Mouse (Mus musculus): Measurements from ENCODE around the gene Kif1a.

Gene Kif1a

GRCm38 (mm10) chr1:93101571-93102061, at the start of gene Kif1a:
Gene Kif1a, minus strand, starts transcription at chr1:93101951.
- no peak for DNase-seq (ENCODE audit: low spot score)

DNA sequence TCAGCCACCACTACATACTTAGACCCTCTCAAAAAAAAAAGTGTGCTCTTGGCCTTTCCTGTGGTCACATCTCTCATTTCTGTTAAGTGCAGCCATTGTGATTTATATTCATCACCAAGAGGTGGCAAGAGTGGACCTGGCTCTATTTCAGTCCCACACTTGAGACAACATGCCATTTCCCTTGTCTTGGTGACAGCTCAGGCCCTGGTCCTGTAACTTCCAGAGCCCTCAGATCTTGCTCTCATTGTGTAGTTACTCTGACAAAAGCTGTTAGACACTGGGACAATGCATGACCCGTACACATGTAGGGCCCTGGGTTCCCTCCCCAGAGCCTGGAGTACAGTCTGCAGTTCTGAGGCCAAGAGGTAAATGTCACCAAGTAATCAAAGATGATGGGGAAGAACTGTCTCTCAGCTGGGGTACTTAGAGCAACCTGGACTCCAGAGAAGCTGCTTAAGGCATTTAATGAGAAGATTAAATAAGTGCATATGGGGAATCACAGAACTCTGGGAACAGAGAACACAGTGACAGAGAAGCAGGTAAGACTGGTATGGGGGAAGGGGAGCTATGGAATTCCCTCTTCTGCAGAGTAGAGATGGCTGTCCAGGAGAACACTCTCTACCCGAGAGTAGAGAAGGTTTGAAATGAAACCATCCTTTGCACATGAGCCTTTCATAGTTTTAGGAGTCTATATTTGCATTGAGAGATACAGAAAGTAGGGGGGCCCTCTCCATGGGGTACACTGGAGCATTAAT, 49.3 kb upstream of the Kif1a start:
- DNase-seq (ENCODE audit: low spot score): no peak

DNA sequence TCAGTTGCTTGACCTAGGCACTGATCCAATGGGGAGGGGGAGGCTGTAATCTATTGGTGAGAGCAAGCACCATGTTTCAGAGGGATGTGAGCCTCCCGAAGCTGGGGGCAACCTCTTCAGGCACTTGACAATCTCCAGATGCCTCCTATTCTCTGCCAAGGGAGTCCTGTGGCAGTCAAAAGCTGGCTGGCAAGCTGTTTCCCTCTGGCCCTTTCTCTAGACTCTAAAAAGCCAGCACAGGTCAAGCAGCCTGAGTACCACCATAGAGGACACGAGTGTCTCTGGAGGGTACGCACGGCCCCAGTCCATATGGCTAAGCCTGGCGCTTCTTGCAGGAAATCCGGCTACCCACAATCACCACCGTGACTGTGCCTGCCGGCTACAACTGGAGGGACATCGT, 42.4 kb upstream of the Kif1a start:
- no peak for DNase-seq (ENCODE audit: low spot score)

DNA sequence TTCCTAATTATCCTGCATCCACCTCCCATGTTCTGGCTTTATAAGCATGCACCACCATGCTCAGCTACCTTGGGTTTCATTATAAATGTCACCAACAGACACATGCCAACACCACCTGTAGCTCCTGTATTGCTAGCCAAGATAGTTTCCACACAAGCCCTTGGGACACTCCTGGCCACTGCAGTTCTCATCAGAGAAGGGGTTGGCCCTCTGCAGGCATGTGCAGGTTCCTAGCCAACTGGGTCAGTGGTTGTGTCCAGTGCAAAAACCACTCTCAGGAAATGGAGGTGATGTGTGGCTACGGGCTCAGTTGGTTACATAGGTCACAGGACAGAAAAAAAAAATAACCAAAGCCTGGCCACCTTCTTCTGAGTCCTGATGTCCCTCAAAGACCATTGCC, 41.1 kb upstream of the Kif1a start:
- DNase-seq (ENCODE audit: low spot score): no peak

GRCm38 (mm10) chr1:93139713-93140112, 38.0 kb upstream of the Kif1a start:
- DNase-seq (ENCODE audit: low spot score): no peak

- DNase-seq (ENCODE audit: low spot score): no peak
Observed at GRCm38 (mm10) chr1:93138534-93138933, 36.8 kb upstream of the Kif1a start.

- no peak for DNase-seq (ENCODE audit: low spot score)
Observed at GRCm38 (mm10) chr1:93135036-93135526, 33.3 kb upstream of the Kif1a start, which contains the start of gene Agxt. Gene Agxt, plus strand, starts transcription at chr1:93135240.

DNA sequence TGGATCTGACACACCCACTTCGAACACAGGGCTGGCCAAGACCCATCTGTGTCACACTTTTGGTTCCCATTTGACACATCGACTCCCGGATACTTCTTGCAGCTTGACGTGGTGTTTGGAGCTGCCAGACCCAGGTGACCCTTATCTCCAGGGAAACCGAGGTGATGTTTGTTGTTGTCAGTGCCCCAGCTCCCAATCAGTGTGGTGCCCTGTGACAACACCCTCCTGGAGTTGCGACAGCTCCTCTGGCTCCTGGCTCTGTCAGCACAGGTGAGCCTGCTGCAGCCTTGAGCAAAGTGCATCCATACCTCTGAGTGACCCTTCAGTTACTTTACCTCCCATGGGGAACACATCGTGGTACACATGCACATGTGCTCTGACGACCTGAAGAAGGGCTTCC, 30.9 kb upstream of the Kif1a start:
- no peak for DNase-seq (ENCODE audit: low spot score)

DNA sequence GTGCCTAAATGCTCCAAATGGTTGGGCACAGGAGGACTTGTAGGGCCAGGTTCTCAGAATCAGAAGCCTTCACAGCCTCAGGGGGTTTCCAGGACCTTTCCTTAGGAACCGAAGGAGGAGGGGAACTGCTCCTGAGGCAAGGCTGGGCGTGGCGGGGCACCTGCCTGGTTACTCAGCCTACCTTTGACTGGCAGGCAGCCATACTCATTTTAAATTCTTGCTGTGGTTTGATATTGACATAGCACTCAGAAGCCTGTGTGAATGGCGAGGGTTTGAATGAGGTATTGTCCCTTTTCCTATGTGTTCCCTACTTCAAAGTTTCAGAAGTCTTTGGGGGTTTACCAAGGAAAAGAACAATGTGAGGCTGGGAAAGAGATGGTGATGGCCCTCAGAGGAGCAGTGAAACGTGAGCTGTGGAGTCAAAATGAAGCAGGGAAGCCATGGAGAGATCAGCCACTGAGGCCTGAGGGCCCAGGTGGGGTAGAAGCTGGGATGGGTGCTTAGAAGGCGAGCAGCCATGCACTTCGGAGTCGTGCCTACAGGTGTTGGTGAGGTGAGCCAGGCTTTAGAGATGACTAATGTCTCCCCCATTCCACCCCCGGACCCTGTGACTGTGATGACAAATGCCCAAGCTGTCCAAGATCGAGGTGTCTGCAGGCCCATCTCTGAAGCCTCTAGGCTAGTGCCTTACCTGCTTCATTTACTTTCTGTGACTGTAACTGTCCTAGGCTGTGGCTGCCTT, 28.7 kb upstream of the Kif1a start:
- DNase-seq (ENCODE audit: low spot score): no peak

DNA sequence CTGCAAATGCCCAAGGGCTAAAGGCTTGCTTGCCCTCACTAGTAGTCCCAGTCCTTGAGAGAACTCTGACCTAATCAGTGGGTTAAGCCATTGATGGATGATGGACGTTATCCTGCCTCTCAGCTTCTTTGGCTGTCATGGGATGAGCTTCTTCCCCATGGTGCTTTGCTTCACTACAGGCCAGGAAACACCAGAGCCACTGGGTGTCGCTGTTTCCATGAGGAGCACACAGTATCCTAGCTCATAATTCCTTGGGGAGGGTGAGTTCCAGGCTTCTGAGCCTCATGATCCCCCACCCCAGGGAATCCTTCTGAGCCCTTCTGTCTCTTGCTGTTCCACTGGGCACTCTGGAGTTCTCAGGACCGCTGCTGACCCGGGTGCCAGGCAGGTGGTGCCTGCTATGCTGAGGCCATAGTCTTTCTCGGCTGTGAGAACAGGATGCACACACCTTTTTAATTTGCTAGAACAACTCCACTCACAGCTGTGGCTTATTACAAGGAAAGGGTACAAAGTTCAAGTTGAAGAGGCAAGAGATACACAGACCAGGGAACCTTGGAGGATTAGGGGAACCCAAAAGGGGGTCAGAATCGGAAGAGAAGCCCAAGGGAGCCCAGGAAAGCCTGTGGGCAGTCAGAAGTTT, 27.1 kb upstream of the Kif1a start:
- DNase-seq (ENCODE audit: low spot score): no peak

- DNase-seq (ENCODE audit: low spot score): no peak
Observed at GRCm38 (mm10) chr1:93128209-93128608, 26.5 kb upstream of the Kif1a start.

DNA sequence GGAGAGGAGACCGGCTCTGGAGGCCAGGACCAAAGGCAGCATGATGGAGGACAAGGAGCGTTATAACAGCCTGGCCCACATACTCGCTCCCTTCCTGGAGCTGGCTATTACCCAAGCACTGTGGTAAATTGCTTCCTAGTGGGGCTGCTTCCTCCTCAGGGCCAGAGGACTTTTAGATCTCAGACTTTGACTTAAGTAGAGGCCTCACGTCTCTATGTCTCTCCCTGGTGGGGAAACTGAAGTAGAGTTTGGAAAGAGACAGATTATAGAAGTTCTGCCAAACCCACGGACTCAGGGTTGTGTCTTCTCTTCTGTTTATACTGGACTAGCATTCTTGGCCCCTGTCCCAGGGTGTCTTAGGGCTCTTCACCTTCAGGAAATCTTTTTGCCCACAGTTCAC, 23.5 kb upstream of the Kif1a start:
- DNase-seq (ENCODE audit: low spot score): no peak

- no peak for DNase-seq (ENCODE audit: low spot score)
Observed at GRCm38 (mm10) chr1:93124066-93124465, 22.3 kb upstream of the Kif1a start.

DNA sequence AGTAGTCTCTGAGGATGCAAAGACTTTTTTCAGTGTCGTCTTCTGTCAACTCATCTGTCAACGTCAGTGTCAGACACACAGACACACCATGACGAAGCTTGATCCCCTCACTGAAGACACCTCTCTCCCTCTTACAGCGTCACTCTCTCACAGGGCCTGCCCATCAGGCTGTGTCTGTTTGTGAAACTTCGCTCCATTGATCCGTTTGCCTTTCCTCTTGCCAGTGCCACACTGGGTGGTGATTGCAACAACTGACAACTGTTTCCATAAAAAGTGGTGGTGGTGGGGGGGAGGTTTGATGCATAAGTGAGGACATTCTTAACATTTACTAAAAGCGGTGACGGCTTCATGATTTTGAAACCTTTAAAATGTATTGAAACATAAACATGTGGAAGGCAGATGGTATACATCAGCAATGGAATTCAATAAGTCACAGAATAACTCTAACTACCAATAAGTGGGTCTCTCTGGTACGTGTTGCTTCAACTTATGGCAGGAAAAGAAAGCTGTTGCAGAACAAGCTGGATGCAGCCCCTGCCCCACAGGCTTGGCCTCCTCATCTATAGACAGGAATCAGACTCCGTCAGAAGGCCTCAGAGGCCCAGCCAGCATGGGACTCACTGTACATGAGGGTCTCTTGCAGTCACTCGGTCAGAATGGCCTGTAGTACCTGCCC, 21.6 kb upstream of the Kif1a start:
- no peak for DNase-seq (ENCODE audit: low spot score)

GRCm38 (mm10) chr1:93118816-93119215, 17.1 kb upstream of the Kif1a start:
- DNase-seq (ENCODE audit: low spot score): no peak

GRCm38 (mm10) chr1:93115471-93115870, 13.7 kb upstream of the Kif1a start:
- no peak for DNase-seq (ENCODE audit: low spot score)

DNA sequence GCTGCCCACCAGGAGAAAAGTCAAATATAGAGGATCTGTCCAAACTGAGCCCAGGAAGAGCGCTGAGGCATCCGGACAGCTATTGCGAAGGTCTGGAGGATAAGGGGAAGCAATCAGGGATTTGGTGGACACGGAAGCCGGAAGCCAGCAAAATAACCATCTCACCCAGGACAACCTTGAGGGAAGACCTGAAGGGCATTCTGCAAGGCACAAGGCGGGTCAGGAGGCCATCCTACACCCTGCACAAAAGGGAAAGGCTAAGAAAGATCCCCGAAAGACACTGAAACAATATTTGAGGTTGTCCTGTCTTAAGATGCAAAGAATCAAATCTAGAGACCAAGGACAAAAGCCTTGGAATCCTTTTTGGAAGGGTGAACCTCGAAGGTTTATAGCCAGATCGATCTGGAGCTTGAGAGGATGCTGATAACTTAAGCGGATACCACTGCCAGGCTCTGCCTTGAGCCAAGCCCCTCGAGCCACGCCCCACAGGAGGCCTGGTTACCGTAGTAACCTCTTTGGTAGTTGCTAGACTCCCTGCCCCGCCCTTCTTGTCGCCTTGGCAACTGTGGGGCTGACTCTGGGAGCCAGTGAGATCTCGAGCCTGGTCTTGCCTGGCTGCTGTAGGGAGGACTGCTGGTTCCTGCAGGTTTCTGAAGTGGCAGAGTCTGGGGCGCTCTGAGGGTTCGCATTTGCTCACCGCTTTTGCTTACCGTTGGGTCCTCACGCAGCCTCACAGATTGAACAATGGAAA, 13.1 kb upstream of the Kif1a start:
- peak; percentile 31 for DNase-seq (ENCODE audit: low spot score)

DNA sequence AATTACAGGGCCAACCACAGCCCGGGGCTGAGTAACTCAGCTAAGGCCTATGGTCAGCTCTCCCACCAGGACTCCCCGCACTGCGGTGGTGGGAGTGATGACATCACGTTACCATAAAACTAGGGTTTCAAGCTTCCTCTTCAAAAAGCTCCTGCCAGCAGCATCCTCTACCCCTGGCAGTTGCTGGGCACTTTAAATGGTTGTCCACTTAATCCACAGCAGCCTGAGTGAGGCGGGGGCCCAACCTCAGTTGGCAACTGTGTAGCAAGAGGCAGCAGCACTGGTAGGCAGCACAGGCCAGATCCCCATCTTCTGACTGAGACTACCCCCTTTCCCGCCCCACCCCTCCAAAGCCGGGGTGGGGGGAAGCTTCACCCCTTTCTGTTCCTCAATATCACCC, 949 bp upstream of the Kif1a start:
- DNase-seq (ENCODE audit: low spot score): no peak

- no peak for DNase-seq (ENCODE audit: low spot score)
Observed at GRCm38 (mm10) chr1:93100576-93101491, 917 bp downstream of the Kif1a start.

DNA sequence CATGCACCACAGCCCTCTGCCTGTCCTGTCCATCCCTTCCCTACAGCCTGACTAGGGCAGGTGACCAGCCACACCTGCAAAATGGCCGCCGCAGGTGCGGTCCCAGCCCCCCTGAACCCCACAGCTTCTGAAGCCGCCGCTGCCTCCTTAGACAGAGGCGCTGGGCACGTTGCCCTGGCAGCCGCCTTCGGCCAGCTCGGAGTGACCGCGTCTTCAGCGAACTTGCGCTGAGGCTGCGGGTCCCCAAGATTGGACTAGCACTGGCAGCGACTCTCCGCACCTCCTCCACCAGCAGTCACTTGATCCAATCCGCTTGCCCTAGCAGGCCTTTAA, 1.5 kb downstream of the Kif1a start:
- DNase-seq (ENCODE audit: low spot score): no peak

All from c-Kit-positive CD71-positive TER-119-positive erythroid progenitor cells, embryonic 14.5 days (primary cell).